Mouse (Mus musculus): ENCODE measurements around the gene Cog8.
"Not testable (repeated sequence)": the region's sequence is repeated elsewhere in the genome, so short reads cannot be mapped to it uniquely, and the experiment has no call there.

Gene Cog8

DNA sequence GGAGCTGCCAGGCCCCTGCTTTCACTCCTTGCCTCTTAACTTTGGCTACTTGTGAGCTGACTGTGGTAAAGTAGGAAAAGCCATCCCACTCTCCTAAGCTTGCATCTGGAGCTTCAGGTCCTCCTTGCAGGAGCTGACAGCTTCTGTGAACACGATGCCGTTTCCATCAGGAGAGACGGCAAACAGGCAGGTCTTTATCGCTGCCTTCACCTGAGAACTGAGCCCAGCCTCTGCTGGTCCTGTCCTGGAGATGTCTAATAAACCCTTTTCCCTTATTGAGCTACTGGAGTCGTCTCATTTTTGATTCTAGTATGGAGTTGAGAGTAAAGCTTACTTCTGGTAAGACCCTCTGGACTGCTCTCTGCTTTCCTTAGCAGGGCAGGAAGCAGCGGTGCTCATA, 11.0 kb downstream of the Cog8 start:
- DNase-seq (ENCODE audit: low read depth, low spot score): no peak

DNA sequence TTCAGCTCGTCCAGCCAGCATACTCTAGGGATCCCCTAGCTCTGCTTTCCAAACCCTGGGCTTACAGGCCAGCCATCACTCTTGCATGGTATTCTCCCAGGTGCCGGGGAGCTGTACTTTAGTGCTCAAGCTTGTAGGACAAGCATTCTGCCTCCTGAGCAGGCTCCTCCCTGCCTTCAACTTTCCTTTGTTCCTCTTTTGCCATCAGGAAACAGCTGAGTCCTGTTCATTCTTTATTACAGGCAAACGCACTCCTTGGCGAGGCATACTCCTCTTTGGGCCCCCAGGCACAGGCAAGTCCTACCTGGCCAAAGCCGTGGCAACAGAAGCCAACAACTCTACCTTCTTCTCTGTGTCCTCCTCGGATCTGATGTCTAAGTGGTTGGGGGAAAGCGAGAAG, 15.9 kb downstream of the Cog8 start:
- no peak for DNase-seq (ENCODE audit: low read depth, low spot score)

DNA sequence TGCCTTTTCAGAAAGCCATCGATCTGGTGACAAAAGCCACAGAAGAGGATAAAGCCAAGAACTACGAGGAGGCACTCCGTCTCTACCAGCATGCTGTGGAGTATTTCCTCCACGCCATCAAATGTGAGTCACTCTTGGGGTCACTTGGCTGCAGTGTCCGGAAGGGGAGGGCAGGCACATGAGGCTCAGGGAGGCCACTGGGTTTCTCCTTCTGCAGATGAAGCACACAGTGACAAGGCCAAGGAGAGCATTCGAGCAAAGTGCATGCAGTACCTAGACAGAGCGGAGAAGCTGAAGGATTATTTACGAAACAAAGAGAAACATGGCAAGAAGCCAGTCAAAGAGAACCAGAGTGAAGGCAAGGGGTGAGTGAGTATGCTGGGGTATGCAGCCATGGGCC, 19.9 kb downstream of the Cog8 start:
- DNase-seq (ENCODE audit: low read depth, low spot score): no peak

DNA sequence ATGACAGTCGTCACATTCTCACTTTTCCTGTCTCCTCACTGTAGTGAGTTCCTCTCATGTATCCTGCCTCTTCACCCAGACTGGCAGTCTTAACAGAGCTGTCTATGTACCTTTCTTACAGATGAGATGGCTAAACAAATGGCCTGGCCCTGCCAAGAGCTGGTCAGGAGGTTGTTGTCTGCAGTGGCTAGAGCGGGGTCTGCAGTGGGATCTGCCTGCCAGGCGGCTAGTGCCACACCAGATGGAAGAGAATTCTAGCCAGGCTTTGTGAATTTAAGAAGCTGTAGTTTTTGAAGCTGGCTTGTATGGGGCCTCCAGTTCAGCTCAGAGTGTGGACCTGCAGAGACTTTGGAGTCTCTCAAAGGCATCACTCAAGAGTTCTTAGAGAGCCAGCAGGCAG, 20.8 kb downstream of the Cog8 start:
- DNase-seq (ENCODE audit: low read depth, low spot score): no peak

DNA sequence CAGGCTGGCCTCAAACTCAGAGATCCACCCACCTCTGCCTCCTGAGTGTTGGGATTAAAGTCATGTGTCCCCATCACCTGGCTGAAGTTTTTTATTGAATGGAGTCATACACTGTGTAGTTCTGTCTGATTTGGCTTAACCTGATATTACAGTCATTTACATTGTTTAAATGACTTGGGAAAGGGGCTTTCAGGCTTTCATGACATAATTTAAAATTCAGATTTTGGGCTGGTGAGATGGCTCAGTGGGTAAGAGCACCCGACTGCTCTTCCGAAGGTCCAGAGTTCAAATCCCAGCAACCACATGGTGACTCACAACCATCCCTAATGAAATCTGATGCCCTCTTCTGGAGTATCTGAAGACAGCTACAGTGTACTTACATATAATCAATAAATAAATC, 22.9 kb downstream of the Cog8 start:
- not testable (repeated sequence) for DNase-seq (ENCODE audit: low read depth, low spot score)

DNA sequence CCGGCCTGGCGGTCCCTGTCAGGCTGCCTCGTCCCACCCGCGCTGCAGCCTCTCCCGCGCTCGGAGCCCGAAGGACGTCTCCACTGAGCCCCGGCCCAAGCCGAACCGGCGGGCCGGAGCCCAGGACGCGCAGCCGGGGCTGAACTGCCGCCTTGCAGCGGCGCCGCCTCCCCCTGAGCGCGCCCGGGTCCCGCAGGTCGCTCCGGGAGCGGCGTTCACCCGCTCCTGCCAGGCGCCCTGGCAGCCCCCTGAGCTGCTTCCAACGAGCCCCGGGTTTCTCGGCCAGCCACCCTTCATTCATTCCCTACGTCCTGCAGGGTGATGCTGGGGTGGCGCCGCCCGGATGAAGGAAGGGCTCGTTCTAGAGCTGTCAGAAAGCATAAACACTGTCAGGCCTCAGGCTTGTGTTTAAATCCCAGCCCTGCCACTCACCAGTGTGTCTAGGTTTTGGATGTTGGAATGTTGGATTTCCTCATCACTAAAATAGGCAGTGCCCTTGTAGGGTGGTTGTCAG, 24.9 kb downstream of the Cog8 start:
- DNase-seq (ENCODE audit: low read depth, low spot score): no peak

DNA sequence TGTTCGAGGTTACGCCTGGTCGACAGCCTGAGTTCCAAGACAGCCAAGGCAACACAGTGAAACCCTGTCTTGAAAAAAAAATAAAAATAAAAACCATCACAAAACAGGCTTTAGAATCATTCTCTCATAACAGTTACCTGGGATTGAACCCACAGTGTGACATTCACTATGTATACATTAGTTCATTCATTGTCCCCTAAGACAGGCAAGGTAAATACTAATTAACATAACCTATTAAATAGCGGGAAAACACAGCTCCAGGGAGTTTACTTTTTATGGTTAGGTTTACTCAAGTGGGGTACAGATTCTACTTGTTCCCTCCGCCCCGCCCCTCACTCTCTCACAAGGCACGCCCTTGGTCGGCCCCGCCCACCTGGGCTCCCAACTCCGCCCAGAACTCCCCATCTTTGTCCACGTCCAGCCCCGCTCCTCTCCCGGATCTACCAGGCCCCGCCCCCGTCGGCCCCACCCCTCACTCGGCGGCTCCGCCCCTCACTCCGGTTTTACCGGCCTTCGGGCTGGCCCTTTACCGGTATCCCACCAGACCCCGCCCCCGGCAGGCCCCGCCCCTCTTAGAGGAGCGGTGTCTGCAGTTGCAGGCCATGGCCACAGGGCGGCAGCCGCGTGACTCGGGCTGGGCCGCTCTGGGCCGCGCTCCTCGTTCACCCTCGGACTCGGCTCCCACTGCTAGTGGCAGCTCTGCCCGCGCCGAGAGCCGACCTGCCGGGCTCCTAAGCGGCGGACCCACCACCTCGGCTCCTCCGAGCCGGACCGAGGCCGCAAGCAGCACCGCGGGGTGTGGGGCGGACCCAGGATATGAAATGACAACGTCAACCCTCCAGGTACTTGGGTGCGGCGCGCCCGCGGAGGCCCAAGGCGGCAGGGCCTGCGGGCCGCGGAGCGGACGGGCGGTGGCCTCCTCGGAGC, 25.6 kb downstream of the Cog8 start, which contains the start of gene Vps4a:
TSS of gene Vps4a (plus strand) at position 573 of the 927 bp plus-strand sequence.
- DNase-seq (ENCODE audit: low read depth, low spot score): peak; percentile 91

DNA sequence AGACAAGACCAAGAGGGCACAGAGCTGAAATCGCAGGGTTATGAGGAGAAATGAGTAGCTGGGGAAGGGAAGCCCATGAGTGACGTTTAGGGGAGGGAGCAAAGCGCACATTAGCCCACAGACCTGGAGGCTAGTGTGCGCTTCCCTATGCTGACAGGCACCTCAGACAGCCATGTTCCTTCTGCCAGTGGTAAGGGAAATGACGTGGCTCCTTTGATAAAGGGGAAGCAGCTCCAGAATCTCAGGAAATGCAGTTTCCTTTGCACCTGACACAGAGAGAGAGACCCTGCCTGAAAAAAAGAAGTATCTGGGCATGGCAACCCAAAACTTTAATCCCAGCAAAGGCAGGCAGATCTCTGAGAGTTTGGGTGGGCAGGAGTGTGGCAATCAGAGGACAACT, 26.4 kb downstream of the Cog8 start:
- no peak for DNase-seq (ENCODE audit: low read depth, low spot score)

DNA sequence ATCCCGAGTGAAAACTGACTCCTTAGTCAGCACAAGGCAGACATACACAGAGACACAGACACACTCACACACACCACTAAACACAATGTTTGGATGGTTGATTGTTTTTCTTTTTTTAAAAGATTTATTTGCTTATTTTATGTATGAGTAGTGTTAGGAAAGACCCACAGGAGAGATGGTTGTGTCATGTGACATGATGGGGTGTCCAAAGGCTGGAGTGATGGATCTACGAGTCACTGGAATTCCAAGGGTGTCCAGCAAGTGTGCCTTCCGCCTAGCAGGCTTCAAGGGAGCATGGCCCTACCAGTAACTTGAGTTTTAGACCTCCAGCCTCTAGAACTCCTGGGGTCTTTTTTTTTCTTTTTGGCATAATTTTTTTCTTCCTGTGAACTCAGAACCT, 27.2 kb downstream of the Cog8 start:
- no peak for DNase-seq (ENCODE audit: low read depth, low spot score)

DNA sequence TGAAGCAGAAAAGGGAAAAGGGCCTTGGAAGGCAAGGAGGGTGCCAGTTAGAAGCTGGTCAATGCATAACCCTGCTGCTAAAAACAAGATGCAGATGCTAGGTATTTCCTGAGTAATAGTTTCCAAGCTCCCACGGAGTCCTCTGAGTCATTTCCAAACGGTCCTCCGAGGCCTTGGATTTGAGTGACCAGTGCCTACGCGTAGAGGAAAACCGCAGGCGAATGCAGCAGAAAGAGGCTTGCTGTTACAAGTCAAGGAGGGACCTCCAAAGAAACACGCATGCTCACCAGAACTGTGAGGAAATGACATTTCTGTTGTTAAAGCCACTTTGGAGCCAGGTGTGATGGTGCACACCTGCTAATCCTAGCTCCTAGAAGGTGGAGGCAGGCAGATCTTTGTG, 33.0 kb downstream of the Cog8 start:
- no peak for DNase-seq (ENCODE audit: low read depth, low spot score)

DNA sequence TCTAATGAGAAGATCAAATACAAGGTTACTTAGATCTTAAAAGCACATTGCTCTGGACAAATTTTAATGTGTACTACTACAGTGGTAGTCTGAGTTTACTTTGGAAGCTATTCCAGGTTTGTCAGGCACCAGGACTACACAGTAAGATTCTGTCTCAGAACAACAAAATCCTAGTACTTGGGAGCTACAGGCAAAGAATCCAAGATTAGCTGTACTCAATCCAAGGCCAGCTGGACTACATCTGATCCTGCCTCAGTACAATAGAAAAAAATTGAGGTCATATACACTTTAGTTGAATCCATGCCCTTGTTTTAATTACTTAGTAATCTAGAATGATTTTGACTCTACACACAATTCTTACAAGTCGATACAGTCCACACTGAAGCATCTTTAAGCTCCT, 41.6 kb downstream of the Cog8 start:
- no peak for DNase-seq (ENCODE audit: low read depth, low spot score)

DNA sequence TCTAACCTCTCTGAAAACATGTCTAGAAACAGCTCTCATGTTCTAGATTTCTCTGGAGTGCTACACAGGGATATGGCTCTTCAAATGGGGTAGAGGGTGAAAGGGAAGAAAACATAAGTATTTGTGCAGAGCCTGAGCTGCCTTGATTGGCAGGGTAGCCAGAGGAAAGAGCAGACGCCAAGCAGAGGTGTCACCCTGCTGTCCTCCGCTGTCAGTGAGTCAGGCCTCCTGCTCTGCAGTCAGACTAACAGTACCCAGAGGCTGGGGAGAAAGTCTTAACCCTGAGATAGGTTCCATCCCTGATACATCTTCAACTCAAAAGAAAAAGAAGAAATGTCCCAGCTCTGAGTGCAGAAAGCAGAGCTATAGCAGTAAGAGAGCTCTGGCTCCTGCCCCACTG, 43.8 kb downstream of the Cog8 start:
- DNase-seq (ENCODE audit: low read depth, low spot score): no peak

DNA sequence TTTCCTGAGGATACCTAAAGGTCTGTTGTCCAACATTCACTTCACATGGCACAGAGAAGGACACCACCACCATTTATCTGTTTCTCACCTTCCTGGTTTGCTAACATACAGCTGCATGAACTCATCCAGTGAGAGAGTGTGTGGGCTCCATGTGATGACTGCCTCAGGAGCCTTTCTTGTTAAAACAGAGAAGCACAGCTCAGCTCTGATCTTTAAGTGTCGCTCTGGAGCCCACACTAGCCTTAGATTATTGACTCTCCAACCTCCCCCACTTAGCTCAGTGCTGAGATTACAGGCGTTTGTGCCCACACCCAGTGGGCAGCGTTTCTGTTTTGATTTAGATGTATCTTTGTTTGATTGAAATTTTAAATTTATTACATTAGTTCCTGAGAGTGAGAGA, 48.7 kb downstream of the Cog8 start:
- DNase-seq (ENCODE audit: low read depth, low spot score): no peak

DNA sequence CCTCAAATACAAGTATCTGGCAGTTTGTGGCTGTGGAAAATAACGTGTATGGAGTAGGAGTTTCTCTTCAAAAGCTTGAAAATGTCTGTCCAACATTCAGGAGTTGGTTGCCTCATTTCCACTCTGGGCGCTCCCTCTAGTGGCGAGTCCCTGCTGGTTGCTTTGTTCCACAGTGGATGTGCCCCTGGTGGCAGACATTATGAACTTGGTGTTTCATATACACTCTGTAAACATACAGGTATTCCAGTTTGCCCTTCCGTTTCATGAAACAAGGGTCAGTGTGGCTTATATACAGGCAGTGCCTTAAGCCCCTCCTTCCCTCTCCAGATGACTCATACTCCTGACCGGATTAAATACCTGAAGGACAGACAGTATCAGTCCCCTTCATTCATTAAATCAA, 54.0 kb downstream of the Cog8 start:
- DNase-seq (ENCODE audit: low read depth, low spot score): peak; percentile 69

DNA sequence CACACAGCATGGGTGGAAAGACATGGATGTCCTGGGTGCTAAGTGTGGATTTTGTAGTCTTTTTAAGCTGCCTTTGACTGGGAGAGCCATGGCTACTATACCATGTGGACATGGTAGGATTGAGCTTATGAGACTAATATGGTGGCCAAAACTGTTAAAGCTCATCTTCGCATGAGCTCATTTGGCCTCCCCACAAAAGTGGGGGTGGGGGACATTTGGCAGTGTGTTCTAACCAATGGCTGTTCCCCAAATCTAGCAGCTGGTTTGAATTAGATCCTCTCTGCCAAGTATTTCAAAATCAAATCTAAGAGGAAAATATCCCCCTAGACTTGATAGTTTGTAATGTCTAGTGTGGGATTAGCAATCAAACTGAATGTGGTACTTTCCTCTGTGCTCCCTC, 57.4 kb downstream of the Cog8 start:
- DNase-seq (ENCODE audit: low read depth, low spot score): peak; percentile 76

DNA sequence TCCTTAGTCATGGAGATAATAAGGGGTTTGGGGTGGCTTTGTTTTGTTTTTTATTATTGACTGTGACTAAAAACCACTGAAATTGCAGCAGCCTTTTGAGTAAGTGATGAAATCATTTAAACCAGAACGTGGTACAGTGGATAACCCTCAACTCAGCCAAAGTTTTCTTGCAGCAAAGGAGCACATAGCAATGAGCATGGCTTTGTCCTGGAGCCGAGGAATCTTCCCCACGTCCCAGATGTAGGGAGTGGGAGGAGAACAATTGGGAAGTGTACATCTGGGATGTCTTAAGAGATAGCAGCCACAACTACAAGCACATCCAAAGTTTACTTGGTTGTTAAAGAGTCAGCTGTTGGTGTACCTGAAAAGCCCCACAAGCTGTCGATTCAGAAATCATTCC, 59.1 kb downstream of the Cog8 start:
- no peak for DNase-seq (ENCODE audit: low read depth, low spot score)

DNA sequence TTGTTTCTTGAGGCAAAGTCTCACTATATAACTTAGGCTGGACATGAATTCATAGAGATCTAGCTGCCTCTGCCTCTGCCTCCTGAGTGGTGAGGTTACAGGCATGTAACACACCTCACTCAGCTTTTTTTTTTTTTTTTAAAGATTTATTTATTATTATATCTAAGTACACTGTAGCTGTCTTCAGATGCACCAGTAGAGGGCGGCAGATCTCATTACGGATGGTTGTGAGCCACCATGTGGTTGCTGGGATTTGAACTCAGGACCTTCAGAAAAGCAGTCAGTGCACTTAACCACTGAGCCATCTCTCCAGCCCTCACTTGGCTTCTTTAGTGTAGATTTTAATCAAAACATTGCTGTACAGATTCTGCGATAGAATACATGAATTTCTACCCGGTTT, 60.1 kb downstream of the Cog8 start:
- not testable (repeated sequence) for DNase-seq (ENCODE audit: low read depth, low spot score)
